Mouse (Mus musculus): ENCODE measurements around the gene Vmn1r128. TPM values are rescaled to one million over a fixed set of nuclear protein-coding genes. Genes with fewer than 3 reads are reported as not detected.
"Not testable (repeated sequence)": the region's sequence is repeated elsewhere in the genome, so short reads cannot be mapped to it uniquely, and the experiment has no call there.

Vmn1r128 gene
- not detected in 2 replicates for polyA plus RNA-seq (2015; fragmentation: Nextera tagmentation; extraction: Ambion mirVana)

- H3K4me3 ChIP-seq (ENCODE audit: low read depth, low read length); H3K4me2 ChIP-seq (replicated peaks; ENCODE audit: low read depth, low read length); H3K27me3 ChIP-seq (replicated peaks; ENCODE audit: insufficient read depth, low read length); ATAC-seq; DNase-seq (ENCODE audit: low spot score); H3K36me3 ChIP-seq (ENCODE audit: insufficient read depth, low read length); H3K4me1 ChIP-seq (ENCODE audit: insufficient read depth, low read depth, low read length); H3K9ac ChIP-seq (replicated peaks; ENCODE audit: low read depth); H3K27ac ChIP-seq (ENCODE audit: low read length); H3K9me3 ChIP-seq (ENCODE audit: low read length): not testable (repeated sequence)
- WGBS = 63% methylated on average over 1 of the region's 1 CpGs
These were observed at the start of gene Vmn1r128 for GRCm38 (mm10) chr7:21349073-21349472. Gene Vmn1r128, plus strand, starts transcription at chr7:21349373.

DNA sequence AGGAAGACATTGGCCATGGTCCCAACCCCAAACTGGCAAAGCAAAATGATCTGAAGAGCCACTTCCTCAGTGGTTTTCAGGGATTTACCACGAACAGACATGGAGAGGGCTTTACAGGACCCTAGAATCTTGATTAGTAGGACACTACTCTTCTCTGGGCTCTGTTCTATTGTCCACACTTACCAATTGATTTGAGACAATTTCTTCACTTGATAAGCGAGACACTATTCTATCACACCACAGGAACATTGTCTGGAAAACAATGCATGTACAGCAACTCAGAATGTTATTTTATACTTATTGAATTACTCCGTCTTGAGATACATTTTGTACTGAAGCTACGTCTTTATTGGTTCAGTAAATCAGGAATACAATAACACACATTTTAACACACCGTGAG is 47.8 kb upstream of the Vmn1r128 start, which contains the start of gene Vmn1r126:
Gene Vmn1r126 (minus strand): TSS at position 101 of the 400 bp plus-strand sequence.
- not testable (repeated sequence) for H3K4me2 ChIP-seq (replicated peaks; ENCODE audit: low read depth, low read length); H3K27ac ChIP-seq (ENCODE audit: low read length)
- no CpG with 5 or more reads among the region's 5 CpGs for WGBS

DNA sequence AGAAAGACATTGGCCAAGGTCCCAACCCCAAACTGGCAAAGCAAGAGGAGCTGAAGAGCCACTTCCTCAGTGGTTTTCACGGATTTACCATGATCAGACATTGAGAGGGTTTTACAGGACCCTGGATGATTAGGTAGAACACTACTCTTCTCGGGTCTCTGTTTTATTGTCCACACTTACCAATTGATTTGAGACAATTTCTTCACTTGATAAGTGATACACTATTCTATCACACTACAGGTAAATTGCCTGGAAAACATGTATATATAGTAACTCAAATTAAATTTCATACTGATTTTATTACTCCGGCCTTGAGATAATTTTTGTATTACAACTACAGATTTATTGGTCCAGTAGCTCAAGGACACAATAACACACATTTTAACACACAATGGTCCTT is 29.4 kb upstream of the Vmn1r128 start, which contains the start of gene Vmn1r127:
Gene Vmn1r127 (minus strand): TSS at position 101 of the 400 bp plus-strand sequence.
- not testable (repeated sequence) for H3K4me3 ChIP-seq (ENCODE audit: low read depth, low read length)

More for the DNA sequence above, 47.8 kb upstream of the Vmn1r128 start, which contains the start of gene Vmn1r126:
- not testable (repeated sequence) for ATAC-seq; H3K36me3 ChIP-seq (ENCODE audit: insufficient read depth, low read length); H3K9me3 ChIP-seq (ENCODE audit: low read length); H3K4me3 ChIP-seq (ENCODE audit: low read depth, low read length); H3K4me1 ChIP-seq (ENCODE audit: insufficient read depth, low read depth, low read length); DNase-seq (ENCODE audit: low spot score); H3K27me3 ChIP-seq (replicated peaks; ENCODE audit: insufficient read depth, low read length); H3K9ac ChIP-seq (replicated peaks; ENCODE audit: low read depth)

DNA sequence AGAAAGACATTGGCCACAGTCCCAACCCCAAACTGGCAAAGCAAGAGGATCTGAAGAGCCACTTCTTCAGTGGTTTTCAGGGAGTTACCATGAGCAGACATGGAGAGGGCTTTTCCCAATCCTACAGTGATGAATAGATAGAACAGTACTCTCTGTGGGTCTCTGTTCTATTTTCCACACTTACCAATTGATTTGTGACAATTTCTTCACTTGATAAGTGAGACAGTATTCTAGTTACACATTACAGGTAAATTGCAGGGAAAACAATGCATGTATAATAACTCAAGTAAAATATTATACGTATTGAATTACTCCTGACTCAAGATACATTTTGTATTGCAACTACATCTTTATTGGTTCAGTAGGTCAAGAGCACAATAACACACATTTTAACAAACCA is 12.0 kb downstream of the Vmn1r128 start, which contains the start of gene Vmn1r129:
Gene Vmn1r129 (minus strand): TSS at position 101 of the 400 bp plus-strand sequence.
- H3K4me2 ChIP-seq (replicated peaks; ENCODE audit: low read depth, low read length); H3K4me3 ChIP-seq (ENCODE audit: low read depth, low read length); H3K9me3 ChIP-seq (ENCODE audit: low read length); H3K36me3 ChIP-seq (ENCODE audit: insufficient read depth, low read length); DNase-seq (ENCODE audit: low spot score); H3K27ac ChIP-seq (ENCODE audit: low read length); H3K27me3 ChIP-seq (replicated peaks; ENCODE audit: insufficient read depth, low read length); H3K9ac ChIP-seq (replicated peaks; ENCODE audit: low read depth); ATAC-seq; H3K4me1 ChIP-seq (ENCODE audit: insufficient read depth, low read depth, low read length): not testable (repeated sequence)
- WGBS = no CpG with 5 or more reads among the region's 1 CpGs

More for the DNA sequence above, 29.4 kb upstream of the Vmn1r128 start, which contains the start of gene Vmn1r127:
- no CpG with 5 or more reads among the region's 3 CpGs for WGBS
- H3K9ac ChIP-seq (replicated peaks; ENCODE audit: low read depth); H3K9me3 ChIP-seq (ENCODE audit: low read length); H3K4me1 ChIP-seq (ENCODE audit: insufficient read depth, low read depth, low read length); H3K27ac ChIP-seq (ENCODE audit: low read length); DNase-seq (ENCODE audit: low spot score); H3K36me3 ChIP-seq (ENCODE audit: insufficient read depth, low read length); ATAC-seq; H3K27me3 ChIP-seq (replicated peaks; ENCODE audit: insufficient read depth, low read length); H3K4me2 ChIP-seq (replicated peaks; ENCODE audit: low read depth, low read length): not testable (repeated sequence)

Other genes with a start within 250 kb of the Vmn1r128 start
- gene Vmn1r122, start 215.2 kb upstream of the Vmn1r128 start, polyA plus RNA-seq (2015; fragmentation: Nextera tagmentation; extraction: Ambion mirVana) = not detected in 2 replicates
- not detected in 2 replicates for gene Vmn1r123, start 187.2 kb upstream of the Vmn1r128 start, polyA plus RNA-seq (2015; fragmentation: Nextera tagmentation; extraction: Ambion mirVana)
- gene Gm5157, start 158.9 kb upstream of the Vmn1r128 start, polyA plus RNA-seq (2015; fragmentation: Nextera tagmentation; extraction: Ambion mirVana) = not detected in 2 replicates
- gene Vmn1r124, start 88.8 kb upstream of the Vmn1r128 start, polyA plus RNA-seq (2015; fragmentation: Nextera tagmentation; extraction: Ambion mirVana) = not detected in 2 replicates
- not detected in 2 replicates for gene Vmn1r125, start 77.2 kb upstream of the Vmn1r128 start, polyA plus RNA-seq (2015; fragmentation: Nextera tagmentation; extraction: Ambion mirVana)
- not detected in 2 replicates for gene Vmn1r126, start 47.9 kb upstream of the Vmn1r128 start, polyA plus RNA-seq (2015; fragmentation: Nextera tagmentation; extraction: Ambion mirVana)
- not detected in 2 replicates for gene Vmn1r127, start 29.5 kb upstream of the Vmn1r128 start, polyA plus RNA-seq (2015; fragmentation: Nextera tagmentation; extraction: Ambion mirVana)
- not detected in 2 replicates for gene Vmn1r129, start 11.9 kb downstream of the Vmn1r128 start, polyA plus RNA-seq (2015; fragmentation: Nextera tagmentation; extraction: Ambion mirVana)
- not detected in 2 replicates for gene Gm6882, start 83.4 kb downstream of the Vmn1r128 start, polyA plus RNA-seq (2015; fragmentation: Nextera tagmentation; extraction: Ambion mirVana)
- not detected in 2 replicates for gene Vmn1r130, start 162.4 kb downstream of the Vmn1r128 start, polyA plus RNA-seq (2015; fragmentation: Nextera tagmentation; extraction: Ambion mirVana)
- not detected in 2 replicates for gene Vmn1r131, start 196.7 kb downstream of the Vmn1r128 start, polyA plus RNA-seq (2015; fragmentation: Nextera tagmentation; extraction: Ambion mirVana)

Measured in lung, postnatal 0 days (tissue).